Mouse (Mus musculus) C2C12 (cell line): Measurements from ENCODE around the gene 1700007K13Rik. TPM values are rescaled to one million over a fixed set of nuclear protein-coding genes. Genes with fewer than 3 reads are reported as not detected.
A peak's percentile ranks its signal among the peaks of the same experiment; 100 is the strongest.

Source experiments
- H3K27me3 ChIP-seq: one replicate; pipeline ENCODE4 v1.6.1; 2011; ENCODE audit not compliant: control insufficient read depth, insufficient read depth, insufficient read length
- H3K36me3 ChIP-seq: one replicate; pipeline ENCODE4 v1.6.1; 2011; ENCODE audit not compliant: control insufficient read depth, insufficient read depth
- H3K4me3 ChIP-seq: one replicate; pipeline ENCODE4 v1.5.1; 2011; ENCODE audit warnings: mild to moderate bottlenecking, control low read depth; ENCODE audit not compliant: poor library complexity, insufficient read depth, severe bottlenecking
- H3K79me2 ChIP-seq: one replicate; pipeline ENCODE4 v1.6.1; 2011; ENCODE audit not compliant: control insufficient read depth, insufficient read depth
- H3K79me3 ChIP-seq: one replicate; pipeline ENCODE4 v1.6.1; 2011; ENCODE audit warnings: low read depth, control low read depth
- H3ac ChIP-seq: one replicate; pipeline ENCODE3; 2011; ENCODE audit warnings: low read depth; ENCODE audit not compliant: control insufficient read depth, insufficient read length
- CEBPB ChIP-seq: IDR thresholded peaks from one replicate; pipeline ENCODE4 v1.6.1; 2011; ENCODE audit warnings: low read depth, mild to moderate bottlenecking, control low read depth, moderate library complexity
- CTCF ChIP-seq: IDR thresholded peaks from one replicate; pipeline ENCODE4 v1.5.1; 2011; ENCODE audit not compliant: control insufficient read depth, insufficient read depth, insufficient read length
- FOSL1 ChIP-seq: IDR thresholded peaks from one replicate; pipeline ENCODE4 v1.8.0; 2011; ENCODE audit warnings: mild to moderate bottlenecking, low read length; ENCODE audit not compliant: poor library complexity, insufficient read depth, severe bottlenecking
- MAX ChIP-seq: IDR thresholded peaks from one replicate; pipeline ENCODE4 v1.6.1; 2011; ENCODE audit warnings: mild to moderate bottlenecking, control low read depth
- MYOD1 ChIP-seq: IDR thresholded peaks from one replicate; pipeline ENCODE4 v1.6.1; 2011; ENCODE audit warnings: low read depth; ENCODE audit not compliant: control insufficient read depth, insufficient read length
- MYOG ChIP-seq: IDR thresholded peaks from one replicate; pipeline ENCODE4 v1.6.1; 2011; ENCODE audit not compliant: control insufficient read depth, insufficient read length; ENCODE audit errors: extremely low read depth
- USF1 ChIP-seq: IDR thresholded peaks from one replicate; pipeline ENCODE4 v1.6.1; 2011; ENCODE audit warnings: low read depth, mild to moderate bottlenecking, control low read depth, moderate library complexity
- polyA plus RNA-seq: library from polyadenylated mRNA; unstranded; fragments of >200 nt; fragmentation: generic; extraction: Trizol; gene quantifications from one replicate; pipeline ENCODE4 v1.2.1, GENCODE M21; 2012; ENCODE audit warnings: missing spikeins

The 1700007K13Rik gene
- polyA plus RNA-seq, 1 experiment: 0.68 TPM

GRCm38 (mm10) chr2:28433512-28433911, 32.6 kb downstream of the 1700007K13Rik start:
- H3K79me2 ChIP-seq: no peaks in the 10 kb centered on the region
- no peak overlapping the region for H3K4me3 ChIP-seq
- H3K27me3 ChIP-seq: peaks cover 20% of the 10 kb centered on the region
- no peaks in the 10 kb centered on the region for H3K79me3 ChIP-seq
- H3K36me3 ChIP-seq: no peaks in the 10 kb centered on the region
- H3ac ChIP-seq: no peak overlapping the region
- TF ChIP-seq FOSL1 (no peak), MAX (no peak), MYOD1 (no peak), MYOG (no peak)

GRCm38 (mm10) chr2:28432811-28433210, 33.3 kb downstream of the 1700007K13Rik start:
- Histone ChIP-seq H3ac (no peak overlapping the region), H3K27me3 (peaks cover 20% of the 10 kb centered on the region), H3K4me3 (no peak overlapping the region), H3K36me3 (no peaks in the 10 kb centered on the region), H3K79me3 (no peaks in the 10 kb centered on the region), H3K79me2 (no peaks in the 10 kb centered on the region)
- no peak for TF ChIP-seq MAX
- TF ChIP-seq FOSL1: no peak
- no peak for TF ChIP-seq CEBPB
- no peak for TF ChIP-seq USF1
- no peak for TF ChIP-seq MYOG
- TF ChIP-seq MYOD1: no peak
- TF ChIP-seq CTCF: no peak

GRCm38 (mm10) chr2:28430846-28431245, 35.3 kb downstream of the 1700007K13Rik start:
- H3K79me2 ChIP-seq: no peaks in the 10 kb centered on the region
- H3ac ChIP-seq: no peak overlapping the region
- peaks cover 24% of the 10 kb centered on the region for H3K27me3 ChIP-seq
- H3K79me3 ChIP-seq: no peaks in the 10 kb centered on the region
- TF ChIP-seq MAX (no peak), MYOD1 (no peak), FOSL1 (no peak), CTCF (no peak), USF1 (no peak), MYOG (no peak), CEBPB (no peak)
- H3K36me3 ChIP-seq: no peaks in the 10 kb centered on the region
- H3K4me3 ChIP-seq: no peak overlapping the region

- no peaks in the 10 kb centered on the region for H3K36me3 ChIP-seq
- H3K79me2 ChIP-seq: no peaks in the 10 kb centered on the region
- no peaks in the 10 kb centered on the region for H3K79me3 ChIP-seq
- peaks cover 27% of the 10 kb centered on the region for H3K27me3 ChIP-seq
- no peak overlapping the region for H3ac ChIP-seq
- H3K4me3 ChIP-seq: no peak overlapping the region
- TF ChIP-seq USF1 (no peak), CEBPB (no peak), FOSL1 (no peak), MAX (no peak), CTCF (no peak), MYOD1 (no peak), MYOG (no peak)
These were observed 38.9 kb downstream of the 1700007K13Rik start for GRCm38 (mm10) chr2:28427226-28427625.

GRCm38 (mm10) chr2:28423167-28423566, 43.0 kb downstream of the 1700007K13Rik start:
- TF ChIP-seq MYOG: no peak
- TF ChIP-seq MYOD1: no peak
- TF ChIP-seq CTCF: no peak
- TF ChIP-seq CEBPB: no peak
- no peak for TF ChIP-seq MAX
- no peak for TF ChIP-seq USF1
- no peak for TF ChIP-seq FOSL1
- Histone ChIP-seq H3K79me2 (no peaks in the 10 kb centered on the region), H3ac (no peak overlapping the region), H3K79me3 (no peaks in the 10 kb centered on the region), H3K27me3 (peaks cover 19% of the 10 kb centered on the region), H3K36me3 (no peaks in the 10 kb centered on the region), H3K4me3 (no peak overlapping the region)

DNA sequence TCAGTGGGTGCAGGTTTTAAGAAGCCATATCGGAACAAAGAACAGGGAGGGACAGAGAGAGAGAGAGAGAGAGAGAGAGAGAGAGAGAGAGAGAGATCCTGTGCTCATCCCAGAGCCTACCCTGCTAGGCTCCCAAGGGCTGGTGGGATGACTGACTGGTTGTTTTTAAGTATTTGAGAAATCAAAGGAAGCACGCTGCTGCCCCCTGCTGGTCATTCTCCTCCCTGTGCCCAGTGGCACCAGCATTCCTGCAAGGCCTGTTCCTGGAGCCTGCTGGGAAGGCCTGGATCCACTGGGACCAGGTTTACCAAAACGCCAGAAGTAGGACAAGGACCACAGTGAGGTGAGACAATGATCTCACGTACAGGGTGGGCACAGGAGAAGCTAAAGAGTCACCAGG, 46.2 kb downstream of the 1700007K13Rik start:
- no peaks in the 10 kb centered on the region for H3K36me3 ChIP-seq
- no peaks in the 10 kb centered on the region for H3K79me3 ChIP-seq
- no peak overlapping the region for H3K4me3 ChIP-seq
- peaks cover 7% of the 10 kb centered on the region for H3K27me3 ChIP-seq
- TF ChIP-seq MAX (no peak), CTCF (peak; percentile 84)
- no peaks in the 10 kb centered on the region for H3K79me2 ChIP-seq
- H3ac ChIP-seq: no peak overlapping the region
